Mouse (Mus musculus) frontal cortex, adult 2 months (tissue): Measurements from ENCODE around the gene Med24. TPM values are rescaled to one million over a fixed set of nuclear protein-coding genes. Genes with fewer than 3 reads are reported as not detected.
"Not testable (repeated sequence)": the region's sequence is repeated elsewhere in the genome, so short reads cannot be mapped to it uniquely, and the experiment has no call there.

Source experiments
- DNase-seq, 2 experiments: peaks; one replicate each; pipeline ENCODE4 v3.0.0; 2022; ENCODE audit warnings: low spot score in 1 of 2; ENCODE audit errors: extremely low spot score in 1 of 2
- polyA plus RNA-seq: library from polyadenylated mRNA; depleted of rRNA; stranded (reverse); fragments of >200 nt; gene quantifications from 2 replicates; pipeline ENCODE4 v1.2.3, GENCODE M21; 2012

The Med24 gene
- polyA plus RNA-seq, 1 experiment, result 157 TPM

GRCm38 (mm10) chr11:98747804-98748505, 18.7 kb upstream of the Med24 start:
- no peak for DNase-seq

- DNase-seq, result peak; percentile 96
These were observed 17.8 kb upstream of the Med24 start for GRCm38 (mm10) chr11:98746855-98747693.

GRCm38 (mm10) chr11:98745932-98746853, 17.0 kb upstream of the Med24 start:
- no peak for DNase-seq

- no peak for DNase-seq
These were observed 15.3 kb upstream of the Med24 start for GRCm38 (mm10) chr11:98744456-98745019.

GRCm38 (mm10) chr11:98743655-98744345, 14.6 kb upstream of the Med24 start:
- no peak for DNase-seq

GRCm38 (mm10) chr11:98742397-98743291, 13.4 kb upstream of the Med24 start:
- DNase-seq, result peak in 1 of 2 experiments; percentile 59

- DNase-seq, result no peak
These were observed 12.6 kb upstream of the Med24 start for GRCm38 (mm10) chr11:98741622-98742396.

- DNase-seq, result no peak
These were observed 11.9 kb upstream of the Med24 start for GRCm38 (mm10) chr11:98741051-98741620.

- peak in 1 of 2 experiments; percentile 75 for DNase-seq
These were observed 11.3 kb upstream of the Med24 start, which contains the start of gene Thra for GRCm38 (mm10) chr11:98740393-98741050. Gene Thra (plus strand): TSS chr11:98740638.

- DNase-seq, result no peak
These were observed 10.8 kb upstream of the Med24 start for GRCm38 (mm10) chr11:98740026-98740392.

- no peak for DNase-seq
These were observed 9.7 kb upstream of the Med24 start for GRCm38 (mm10) chr11:98738925-98739324.

GRCm38 (mm10) chr11:98738428-98738911, 9.2 kb upstream of the Med24 start:
- DNase-seq, result peak in 1 of 2 experiments; percentile 77

- not testable (repeated sequence) for DNase-seq
These were observed 8.0 kb upstream of the Med24 start for GRCm38 (mm10) chr11:98737220-98737619.

GRCm38 (mm10) chr11:98736176-98736575, 6.9 kb upstream of the Med24 start:
- DNase-seq, result no peak

- peak in 1 of 2 experiments; percentile 54 for DNase-seq
These were observed 5.9 kb upstream of the Med24 start for GRCm38 (mm10) chr11:98735111-98735510.

- no peak for DNase-seq
These were observed 4.8 kb upstream of the Med24 start for GRCm38 (mm10) chr11:98734020-98734419.

GRCm38 (mm10) chr11:98731134-98731533, 1.9 kb upstream of the Med24 start:
- peak in 1 of 2 experiments; percentile 90 for DNase-seq
